Mouse (Mus musculus): ENCODE data around the gene Sfxn5. TPM values are rescaled to one million over a fixed set of nuclear protein-coding genes. Genes with fewer than 3 reads are reported as not detected.
A peak's percentile ranks its signal among the peaks of the same experiment; 100 is the strongest.

The Sfxn5 gene
- polyA plus RNA-seq, 2 experiments: 0.77 to 1.2 TPM

DNA sequence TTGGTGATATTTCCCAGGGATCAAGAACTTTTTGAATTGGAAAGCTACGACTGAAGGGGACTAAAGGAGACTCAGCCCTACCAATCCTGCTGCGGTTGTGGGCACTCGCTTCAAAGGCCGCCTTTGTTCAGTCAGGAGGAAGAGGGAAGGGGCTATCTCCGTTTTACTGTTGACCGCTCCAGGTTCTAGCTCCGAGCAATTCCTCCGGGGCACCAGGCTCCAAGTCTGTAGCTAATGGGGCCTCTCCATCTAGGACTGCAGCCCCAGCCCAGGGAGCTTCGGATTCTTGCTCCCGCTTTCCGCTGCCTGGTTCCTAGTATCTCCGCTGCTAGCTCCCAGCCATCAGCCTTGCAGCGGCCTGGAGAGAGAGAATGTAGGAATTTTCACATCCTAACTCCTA lies 142.6 kb downstream of the Sfxn5 start:
- H3K4me1 ChIP-seq (replicated peaks; ENCODE audit: control insufficient read depth in 2 of 2, insufficient read depth in 2 of 2, low read length in 1 of 2): no peaks in the 10 kb centered on the region
- H3K9ac ChIP-seq (replicated peaks): no peak overlapping the region
- H3K27me3 ChIP-seq (ENCODE audit: control insufficient read depth, insufficient read depth, low read length): peaks cover 93% of the 10 kb centered on the region
- no peak overlapping the region for H3K27ac ChIP-seq
- no peaks in the 10 kb centered on the region for H3K9me3 ChIP-seq (ENCODE audit: control insufficient read depth, low read length)
- DNase-seq (ENCODE audit: low read depth in 3 of 3, low spot score in 3 of 3) (no peak), ATAC-seq (ENCODE audit: insufficient read depth) (no peak)
- no peak overlapping the region; the same call in 1 of the 2 replicates for H3K4me2 ChIP-seq (ENCODE audit: low read depth)
- 3% methylated on average over 13 of the region's 13 CpGs for WGBS (ENCODE audit: insufficient replicate concordance)
- H3K4me3 ChIP-seq (ENCODE audit: insufficient read depth in 1 of 2, low read depth in 2 of 2, low read length in 2 of 2): no peak overlapping the region
- no peaks in the 10 kb centered on the region for H3K36me3 ChIP-seq (replicated peaks; ENCODE audit: control insufficient read depth, insufficient read depth, low read depth)
- TF ChIP-seq EP300 (IDR thresholded peaks at IDR 0.05; ENCODE audit: low read depth) (no peak), CTCF (IDR thresholded peaks at IDR 0.05; ENCODE audit: low read depth) (no peak)

DNA sequence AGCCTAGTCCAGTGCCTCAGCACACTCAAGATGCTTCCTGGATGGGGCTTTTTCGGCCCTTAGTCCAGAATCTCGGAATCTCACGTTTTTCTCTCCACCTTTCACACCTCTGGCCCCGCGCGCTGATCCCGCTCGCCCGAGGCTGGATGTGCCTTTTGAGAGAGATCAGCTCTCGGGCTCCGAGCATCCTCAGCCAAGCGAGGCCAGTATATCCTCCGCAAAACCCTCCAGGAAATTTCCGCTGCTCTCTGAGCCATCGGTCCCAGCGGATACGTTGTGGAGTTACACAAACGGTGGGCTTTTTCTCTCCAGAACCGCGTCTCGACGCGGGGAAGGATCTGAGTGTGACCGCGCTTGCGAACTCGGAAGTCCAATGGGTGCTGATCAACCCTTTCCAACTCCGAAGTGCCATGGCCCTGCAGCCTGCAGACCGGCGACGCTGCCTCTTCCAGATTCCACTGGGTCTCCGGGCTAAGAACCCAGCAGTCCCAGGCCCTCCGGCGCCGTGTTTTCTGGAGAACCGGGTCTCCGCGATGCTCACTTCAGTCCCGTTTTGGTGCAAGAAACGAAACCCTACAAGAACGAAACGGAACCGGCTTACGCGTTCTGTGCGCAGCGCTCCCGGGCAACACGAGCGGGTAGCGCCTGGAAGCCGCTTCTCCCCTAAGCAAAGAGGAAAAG lies 143.2 kb downstream of the Sfxn5 start:
- TF ChIP-seq CTCF (IDR thresholded peaks at IDR 0.05; ENCODE audit: low read depth) (no peak), EP300 (IDR thresholded peaks at IDR 0.05; ENCODE audit: low read depth) (no peak)

DNA sequence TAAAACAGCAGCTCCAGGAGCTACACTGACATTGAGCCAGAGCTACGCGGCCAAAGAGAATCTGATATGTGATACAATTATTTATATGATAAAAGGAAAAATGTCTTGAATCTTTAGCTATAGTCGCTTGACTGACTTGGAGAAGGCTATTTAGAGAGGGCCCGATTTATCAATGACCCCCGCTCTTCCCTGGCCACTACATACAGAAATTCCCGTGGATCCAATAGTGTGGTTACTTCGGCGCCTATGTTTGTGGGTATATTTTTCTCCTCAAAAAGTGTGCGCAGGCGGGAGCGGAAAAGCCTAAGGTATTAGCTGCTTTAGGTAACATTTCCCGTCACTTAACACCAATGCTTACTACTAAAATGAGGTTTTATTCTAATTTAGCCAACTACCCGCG lies 143.9 kb downstream of the Sfxn5 start:
- no peak overlapping the region for H3K9ac ChIP-seq (replicated peaks)
- H3K27ac ChIP-seq: no peak overlapping the region
- H3K4me1 ChIP-seq (replicated peaks; ENCODE audit: control insufficient read depth in 2 of 2, insufficient read depth in 2 of 2, low read length in 1 of 2): no peaks in the 10 kb centered on the region
- no peak for TF ChIP-seq EP300 (IDR thresholded peaks at IDR 0.05; ENCODE audit: low read depth)
- TF ChIP-seq CTCF (IDR thresholded peaks at IDR 0.05; ENCODE audit: low read depth): no peak
- peaks cover 91% of the 10 kb centered on the region for H3K27me3 ChIP-seq (ENCODE audit: control insufficient read depth, insufficient read depth, low read length)
- H3K36me3 ChIP-seq (replicated peaks; ENCODE audit: control insufficient read depth, insufficient read depth, low read depth): no peaks in the 10 kb centered on the region
- DNase-seq (ENCODE audit: low read depth in 3 of 3, low spot score in 3 of 3): no peak
- no peak overlapping the region for H3K4me2 ChIP-seq (ENCODE audit: low read depth)
- H3K4me3 ChIP-seq (ENCODE audit: insufficient read depth in 1 of 2, low read depth in 2 of 2, low read length in 2 of 2): no peak overlapping the region
- ATAC-seq (ENCODE audit: insufficient read depth): no peak
- WGBS (ENCODE audit: insufficient replicate concordance): 8% methylated on average over 14 of the region's 14 CpGs
- H3K9me3 ChIP-seq (ENCODE audit: control insufficient read depth, low read length): no peaks in the 10 kb centered on the region

More for the DNA sequence above, 143.2 kb downstream of the Sfxn5 start:
- no peak overlapping the region for H3K27ac ChIP-seq
- H3K4me2 ChIP-seq (ENCODE audit: low read depth): peak overlapping the region; percentile 5; the same call in 1 of the 2 replicates
- ATAC-seq (ENCODE audit: insufficient read depth) (no peak), DNase-seq (ENCODE audit: low read depth in 3 of 3, low spot score in 3 of 3) (no peak)
- no peak overlapping the region for H3K9ac ChIP-seq (replicated peaks)
- no peak overlapping the region for H3K4me3 ChIP-seq (ENCODE audit: insufficient read depth in 1 of 2, low read depth in 2 of 2, low read length in 2 of 2)
- no peaks in the 10 kb centered on the region for H3K36me3 ChIP-seq (replicated peaks; ENCODE audit: control insufficient read depth, insufficient read depth, low read depth)
- no peaks in the 10 kb centered on the region for H3K9me3 ChIP-seq (ENCODE audit: control insufficient read depth, low read length)
- WGBS (ENCODE audit: insufficient replicate concordance): 1% methylated on average over 52 of the region's 52 CpGs
- H3K27me3 ChIP-seq (ENCODE audit: control insufficient read depth, insufficient read depth, low read length): peaks cover 94% of the 10 kb centered on the region
- no peaks in the 10 kb centered on the region for H3K4me1 ChIP-seq (replicated peaks; ENCODE audit: control insufficient read depth in 2 of 2, insufficient read depth in 2 of 2, low read length in 1 of 2)

- ATAC-seq (ENCODE audit: insufficient read depth) (no peak), DNase-seq (ENCODE audit: low read depth in 3 of 3, low spot score in 3 of 3) (no peak)
- WGBS (ENCODE audit: insufficient replicate concordance): 2% methylated on average over 39 of the region's 39 CpGs
- peak overlapping the region; percentile 39; the same call in 1 of the 2 replicates for H3K4me2 ChIP-seq (ENCODE audit: low read depth)
- no peak overlapping the region for H3K4me3 ChIP-seq (ENCODE audit: insufficient read depth in 1 of 2, low read depth in 2 of 2, low read length in 2 of 2)
- no peaks in the 10 kb centered on the region for H3K4me1 ChIP-seq (replicated peaks; ENCODE audit: control insufficient read depth in 2 of 2, insufficient read depth in 2 of 2, low read length in 1 of 2)
- H3K27ac ChIP-seq: no peak overlapping the region
- TF ChIP-seq CTCF (IDR thresholded peaks at IDR 0.05; ENCODE audit: low read depth) (no peak), EP300 (IDR thresholded peaks at IDR 0.05; ENCODE audit: low read depth) (no peak)
- H3K27me3 ChIP-seq (ENCODE audit: control insufficient read depth, insufficient read depth, low read length): peaks cover 89% of the 10 kb centered on the region
- no peaks in the 10 kb centered on the region for H3K9me3 ChIP-seq (ENCODE audit: control insufficient read depth, low read length)
- no peaks in the 10 kb centered on the region for H3K36me3 ChIP-seq (replicated peaks; ENCODE audit: control insufficient read depth, insufficient read depth, low read depth)
- no peak overlapping the region for H3K9ac ChIP-seq (replicated peaks)
These were observed 144.7 kb downstream of the Sfxn5 start for GRCm38 (mm10) chr6:85188256-85189110.

All from liver, embryonic 14.5 days (tissue).